Mouse (Mus musculus) stomach, embryonic 16.5 days (tissue): Measurements from ENCODE around the gene Notch4. TPM values are rescaled to one million over a fixed set of nuclear protein-coding genes. Genes with fewer than 3 reads are reported as not detected.

Experiments used
- ATAC-seq: fragments of 200-750 bp; cut with Nextera tagmentation; 2 replicates; pipeline ENCODE4 v1.8.0; 2017; ENCODE audit warnings: moderate number of reproducible peaks, moderate TSS enrichment; ENCODE audit not compliant: insufficient read depth, low FRiP score
- H3K27ac ChIP-seq: fragments of 300-500 bp; sonication (generic); 2 replicates; pipeline ENCODE4 v1.5.1; 2014; ENCODE audit warnings: low read length
- H3K27me3 ChIP-seq: fragments of 300-500 bp; sonication (generic); 2 replicates; pipeline ENCODE4 v1.6.1; 2014; ENCODE audit warnings: low read length, control low read depth, mixed read lengths; ENCODE audit not compliant: control insufficient read depth, insufficient read depth
- H3K36me3 ChIP-seq: fragments of 300-500 bp; sonication (generic); 2 replicates; pipeline ENCODE4 v1.6.1; 2014; ENCODE audit warnings: low read length; ENCODE audit not compliant: control insufficient read depth, insufficient read depth
- H3K4me1 ChIP-seq: fragments of 300-500 bp; sonication (generic); 2 replicates; pipeline ENCODE4 v1.6.1; 2014; ENCODE audit warnings: low read length, control low read depth, mixed read lengths; ENCODE audit not compliant: control insufficient read depth, insufficient read depth
- H3K4me2 ChIP-seq: fragments of 300-500 bp; sonication (generic); 2 replicates; pipeline ENCODE4 v1.6.1; 2014; ENCODE audit warnings: low read depth, low read length, mixed read lengths
- H3K4me3 ChIP-seq: fragments of 300-500 bp; sonication (generic); replicated peaks from 2 replicates; pipeline ENCODE4 v1.5.1; 2014; ENCODE audit warnings: mild to moderate bottlenecking, low read length
- H3K9ac ChIP-seq: fragments of 300-500 bp; sonication (generic); 2 replicates; pipeline ENCODE4 v1.6.1; 2014; ENCODE audit warnings: low read length
- H3K9me3 ChIP-seq: fragments of 300-500 bp; sonication (generic); replicated peaks from 2 replicates; pipeline ENCODE4 v1.6.1; 2016; ENCODE audit warnings: low read length, control low read depth; ENCODE audit not compliant: control insufficient read depth
- WGBS: fragments of 180-500 bp; shearing (Covaris S2); extraction: QIAGEN DNeasy Blood & Tissue Kit; methylation state at CpG from one replicate; pipeline ENCODE4 v1.1.7; 2014; 5-methylcytosine and 5-hydroxymethylcytosine counted together
- polyA plus RNA-seq: library from polyadenylated mRNA; unstranded; fragments of >200 nt; fragmentation: Nextera tagmentation; extraction: Ambion mirVana; gene quantifications from 2 replicates; pipeline ENCODE4 v1.2.1, GENCODE M21; 2015

Gene Notch4
- polyA plus RNA-seq, 1 experiment from 2014 or later = 4.7 TPM

- Histone ChIP-seq H3K27me3 (no peaks in the 10 kb centered on the region), H3K27ac (no peak overlapping the region), H3K36me3 (no peaks in the 10 kb centered on the region), H3K9ac (no peak overlapping the region), H3K4me3 (no peak overlapping the region), H3K4me2 (no peak overlapping the region), H3K9me3 (no peaks in the 10 kb centered on the region), H3K4me1 (no peaks in the 10 kb centered on the region)
- WGBS = 83% methylated on average over 3 of the region's 3 CpGs
- ATAC-seq = no peak
Observed at GRCm38 (mm10) chr17:34549156-34549555, 14.9 kb upstream of the Notch4 start.

GRCm38 (mm10) chr17:34549843-34550242 is 14.2 kb upstream of the Notch4 start:
- Histone ChIP-seq H3K27ac (no peak overlapping the region), H3K9me3 (no peaks in the 10 kb centered on the region), H3K4me1 (no peaks in the 10 kb centered on the region), H3K9ac (no peak overlapping the region), H3K36me3 (no peaks in the 10 kb centered on the region), H3K27me3 (no peaks in the 10 kb centered on the region), H3K4me3 (no peak overlapping the region), H3K4me2 (no peak overlapping the region)
- no peak for ATAC-seq
- WGBS = 74% methylated on average over 2 of the region's 2 CpGs

GRCm38 (mm10) chr17:34555483-34555882 is 8.6 kb upstream of the Notch4 start:
- Histone ChIP-seq H3K9me3 (no peaks in the 10 kb centered on the region), H3K4me3 (no peak overlapping the region), H3K4me2 (no peak overlapping the region), H3K4me1 (no peaks in the 10 kb centered on the region), H3K27me3 (no peaks in the 10 kb centered on the region), H3K9ac (no peak overlapping the region), H3K36me3 (no peaks in the 10 kb centered on the region), H3K27ac (no peak overlapping the region)
- WGBS = 14% methylated on average over 5 of the region's 5 CpGs
- no peak for ATAC-seq

DNA sequence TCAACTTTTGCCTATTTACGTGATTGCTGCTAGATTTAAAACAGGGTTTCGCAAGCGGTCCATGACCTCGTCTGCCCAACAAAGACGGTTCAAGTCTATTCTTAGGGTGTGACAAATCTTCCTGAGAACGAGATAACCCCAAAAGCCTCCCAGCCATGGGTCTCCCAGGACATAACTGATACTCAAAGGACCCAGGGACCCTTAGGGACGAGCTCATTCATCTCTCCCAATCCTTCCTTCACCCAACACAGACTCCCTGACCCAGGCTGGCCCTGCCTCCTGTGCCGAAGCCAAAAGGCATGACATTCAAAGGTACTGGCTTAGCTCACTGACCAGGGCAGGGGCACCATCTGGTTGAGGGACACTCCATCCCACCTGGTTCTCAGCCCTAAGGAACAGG is 7.7 kb upstream of the Notch4 start:
- H3K36me3 ChIP-seq = no peaks in the 10 kb centered on the region
- H3K27ac ChIP-seq = no peak overlapping the region
- WGBS = 77% methylated on average over 8 of the region's 8 CpGs
- H3K9me3 ChIP-seq = no peaks in the 10 kb centered on the region
- H3K4me1 ChIP-seq = no peaks in the 10 kb centered on the region
- H3K27me3 ChIP-seq = no peaks in the 10 kb centered on the region
- H3K4me3 ChIP-seq = no peak overlapping the region
- H3K4me2 ChIP-seq = no peak overlapping the region
- H3K9ac ChIP-seq = no peak overlapping the region
- ATAC-seq = no peak

DNA sequence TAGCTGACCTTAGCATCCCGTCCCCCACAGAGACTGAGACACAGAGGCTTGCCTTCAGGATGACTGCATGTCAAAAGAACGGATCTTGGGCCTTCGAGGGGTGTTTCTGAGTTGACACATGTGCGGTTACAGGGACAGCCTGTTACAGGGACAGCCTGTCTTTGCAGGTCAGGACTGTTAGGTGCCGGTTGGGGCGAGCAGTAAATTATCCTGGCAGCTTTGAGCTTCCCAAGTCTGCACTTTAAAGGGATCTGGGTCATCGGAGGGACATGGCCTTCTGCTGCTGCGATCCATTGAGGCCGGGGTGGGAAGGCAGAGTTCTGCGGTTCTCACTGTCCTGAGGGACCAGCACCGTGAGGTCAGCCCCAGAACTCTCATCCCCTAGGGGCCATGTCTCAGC is 6.7 kb upstream of the Notch4 start:
- ATAC-seq = no peak
- Histone ChIP-seq H3K36me3 (no peaks in the 10 kb centered on the region), H3K4me2 (no peak overlapping the region), H3K27ac (no peak overlapping the region), H3K27me3 (no peaks in the 10 kb centered on the region), H3K9ac (no peak overlapping the region), H3K9me3 (no peaks in the 10 kb centered on the region), H3K4me1 (no peaks in the 10 kb centered on the region), H3K4me3 (no peak overlapping the region)
- 65% methylated on average over 11 of the region's 11 CpGs for WGBS

- H3K4me3 ChIP-seq = no peak overlapping the region
- ATAC-seq = no peak
- no peaks in the 10 kb centered on the region for H3K27me3 ChIP-seq
- H3K27ac ChIP-seq = no peak overlapping the region
- no peak overlapping the region for H3K9ac ChIP-seq
- 72% methylated on average over 7 of the region's 7 CpGs for WGBS
- H3K36me3 ChIP-seq = no peaks in the 10 kb centered on the region
- no peak overlapping the region for H3K4me2 ChIP-seq
- peaks cover 3% of the 10 kb centered on the region for H3K4me1 ChIP-seq
- H3K9me3 ChIP-seq = no peaks in the 10 kb centered on the region
Observed at GRCm38 (mm10) chr17:34559116-34559515, 5.0 kb upstream of the Notch4 start.

GRCm38 (mm10) chr17:34559895-34560294 is 4.2 kb upstream of the Notch4 start:
- 24% methylated on average over 15 of the region's 15 CpGs for WGBS
- H3K27ac ChIP-seq = no peak overlapping the region
- H3K4me2 ChIP-seq = no peak overlapping the region
- H3K36me3 ChIP-seq = no peaks in the 10 kb centered on the region
- H3K9me3 ChIP-seq = no peaks in the 10 kb centered on the region
- no peak overlapping the region for H3K9ac ChIP-seq
- H3K4me3 ChIP-seq = no peak overlapping the region
- 0 out of 2 replicates have a peak, but pooled peaks have one; percentile 41 for ATAC-seq
- H3K27me3 ChIP-seq = no peaks in the 10 kb centered on the region
- H3K4me1 ChIP-seq = peaks cover 10% of the 10 kb centered on the region

GRCm38 (mm10) chr17:34560438-34560837 is 3.6 kb upstream of the Notch4 start:
- ATAC-seq = no peak
- no peaks in the 10 kb centered on the region for H3K27me3 ChIP-seq
- no peaks in the 10 kb centered on the region for H3K36me3 ChIP-seq
- no peak overlapping the region for H3K4me3 ChIP-seq
- H3K4me1 ChIP-seq = peaks cover 10% of the 10 kb centered on the region
- H3K9me3 ChIP-seq = no peaks in the 10 kb centered on the region
- WGBS = 86% methylated on average over 6 of the region's 6 CpGs
- no peak overlapping the region for H3K9ac ChIP-seq
- H3K27ac ChIP-seq = no peak overlapping the region
- H3K4me2 ChIP-seq = no peak overlapping the region

DNA sequence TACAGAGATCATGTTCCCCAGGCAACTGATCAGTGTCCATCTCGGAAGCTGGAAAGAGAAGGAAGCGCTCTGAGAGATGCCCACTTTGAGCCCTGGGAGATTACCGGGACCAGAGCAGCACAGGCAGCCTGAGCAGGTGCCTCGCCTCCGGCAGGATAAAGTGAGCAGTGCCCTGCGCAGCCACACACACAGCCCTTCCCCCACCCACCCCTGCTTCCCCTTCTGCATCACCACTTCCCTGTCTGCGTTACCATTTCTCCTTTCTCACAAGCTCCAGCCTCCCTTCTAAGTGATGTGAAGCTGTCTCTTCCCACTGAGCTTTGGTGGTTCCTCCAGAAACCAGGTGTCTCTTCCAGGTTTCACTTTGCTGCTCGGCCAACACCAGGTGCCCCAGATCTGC is 2.9 kb upstream of the Notch4 start:
- H3K9ac ChIP-seq = no peak overlapping the region
- peak overlapping the region; percentile 25; the same call in 1 of the 2 replicates for H3K27ac ChIP-seq
- no peaks in the 10 kb centered on the region for H3K9me3 ChIP-seq
- WGBS = 50% methylated on average over 7 of the region's 8 CpGs
- H3K4me3 ChIP-seq = no peak overlapping the region
- no peaks in the 10 kb centered on the region for H3K27me3 ChIP-seq
- no peak for ATAC-seq
- H3K36me3 ChIP-seq = no peaks in the 10 kb centered on the region
- H3K4me1 ChIP-seq = peaks cover 10% of the 10 kb centered on the region
- no peak overlapping the region for H3K4me2 ChIP-seq

DNA sequence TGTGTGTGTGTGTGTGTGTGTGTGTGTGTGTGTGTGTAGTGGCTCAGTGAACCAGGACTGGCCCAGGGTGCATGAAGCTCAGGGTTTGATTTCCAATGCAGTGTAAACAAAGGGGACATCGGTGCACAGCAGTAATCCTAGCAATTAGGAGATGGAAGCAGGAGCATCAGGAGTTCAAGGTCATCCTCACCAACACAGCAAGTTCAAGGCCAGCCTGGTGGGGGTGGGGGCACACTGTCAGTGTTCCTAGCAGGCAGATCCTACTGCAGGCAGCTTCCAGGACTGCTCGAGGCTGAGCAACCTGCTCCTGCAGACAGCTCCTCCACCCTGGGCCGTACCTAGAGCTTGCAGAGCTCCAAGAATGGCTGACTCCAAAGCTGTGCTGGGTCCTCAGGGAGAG is 1.5 kb upstream of the Notch4 start:
- H3K27ac ChIP-seq = no peak overlapping the region
- H3K36me3 ChIP-seq = no peaks in the 10 kb centered on the region
- H3K4me2 ChIP-seq = no peak overlapping the region
- no peak for ATAC-seq
- H3K9ac ChIP-seq = no peak overlapping the region
- WGBS = 41% methylated on average over 3 of the region's 3 CpGs
- H3K4me3 ChIP-seq = no peak overlapping the region
- no peaks in the 10 kb centered on the region for H3K9me3 ChIP-seq
- H3K27me3 ChIP-seq = no peaks in the 10 kb centered on the region
- peaks cover 10% of the 10 kb centered on the region for H3K4me1 ChIP-seq
